Mouse (Mus musculus) kidney, adult 2 months (tissue): ENCODE measurements around the gene 1700042G07Rik.

Source experiments
- CTCF ChIP-seq: fragments of 200-500 bp; conservative IDR thresholded peaks from 2 replicates; pipeline ENCODE4 v1.5.1; 2011; ENCODE audit warnings: low read depth, mild to moderate bottlenecking, control low read depth, low read length, moderate library complexity, mixed read lengths; ENCODE audit not compliant: insufficient read depth, insufficient read length
- POLR2A ChIP-seq: fragments of 200-500 bp; IDR thresholded peaks from one replicate; pipeline ENCODE4 v1.6.1; 2011; ENCODE audit warnings: low read depth, low read length, control low read depth

GRCm38 (mm10) chr4:116150156-116150861 is 22.9 kb upstream of the 1700042G07Rik start:
- TF ChIP-seq CTCF: no peak
- TF ChIP-seq POLR2A: peak; percentile 52
